Mouse (Mus musculus) spleen, postnatal 0 days (tissue): ENCODE data around the gene Tshr. TPM values are rescaled to one million over a fixed set of nuclear protein-coding genes. Genes with fewer than 3 reads are reported as not detected.

Experiments
- polyA plus RNA-seq: library from polyadenylated mRNA; unstranded; fragments of >200 nt; fragmentation: Nextera tagmentation; extraction: Ambion mirVana; gene quantifications from 2 replicates; pipeline ENCODE4 v1.2.1, GENCODE M21; 2015

The Tshr gene
- polyA plus RNA-seq, result 0.10 and 0.24 TPM in 2 replicates

GRCm38 (mm10) chr12:91384281-91385017, at the start of gene Tshr, which contains the start of gene Cep128:
Gene Tshr, plus strand, starts transcription at chr12:91384563.
Gene Cep128, minus strand, starts transcription at chr12:91384409.

GRCm38 (mm10) chr12:91589847-91590690, 205.7 kb downstream of the Tshr start, which contains the start of gene Gtf2a1:
Gene Gtf2a1, minus strand, starts transcription at chr12:91590487.

Other genes with a start within 250 kb of the Tshr start
- 10.2 TPM in 2 replicates for gene Cep128, start 154 bp upstream of the Tshr start, polyA plus RNA-seq
- 24.1 and 24.6 TPM in 2 replicates for gene Gtf2a1, start 205.9 kb downstream of the Tshr start, polyA plus RNA-seq